Mouse (Mus musculus): ENCODE measurements at regions not wholly inside any gene's neighbourhood (a gene's known extent, or its start where the extent isn't known, plus 50 kb on each side); places are given as distances from the start of the nearest gene placed in this dataset.
"Not testable (repeated sequence)": the region's sequence is repeated elsewhere in the genome, so short reads cannot be mapped to it uniquely, and the experiment has no call there.

GRCm38 (mm10) chr17:52351293-52351692 lies 251.2 kb upstream of the Kcnh8 start:
- DNase-seq (ENCODE audit: low spot score in 2 of 2): peak; percentile 21 to 62

GRCm38 (mm10) chr17:52350696-52351095 lies 251.8 kb upstream of the Kcnh8 start:
- no peak for DNase-seq (ENCODE audit: low spot score in 2 of 2)

GRCm38 (mm10) chr17:52349872-52350271 lies 252.6 kb upstream of the Kcnh8 start:
- no peak for DNase-seq (ENCODE audit: low spot score in 2 of 2)

GRCm38 (mm10) chr17:52348481-52349083 lies 253.9 kb upstream of the Kcnh8 start:
- peak in 1 of 2 experiments; percentile 38 for DNase-seq (ENCODE audit: low spot score in 2 of 2)

- no peak for DNase-seq (ENCODE audit: low spot score in 2 of 2)
Measured at GRCm38 (mm10) chr17:52320586-52320985, 281.9 kb upstream of the Kcnh8 start.

GRCm38 (mm10) chr17:52316976-52317375 lies 285.5 kb upstream of the Kcnh8 start:
- DNase-seq (ENCODE audit: low spot score in 2 of 2): no peak

GRCm38 (mm10) chr17:52315879-52316278 lies 286.6 kb upstream of the Kcnh8 start:
- DNase-seq (ENCODE audit: low spot score in 2 of 2): no peak

GRCm38 (mm10) chr17:52315456-52315855 lies 287.1 kb upstream of the Kcnh8 start:
- not testable (repeated sequence) for DNase-seq (ENCODE audit: low spot score in 2 of 2)

GRCm38 (mm10) chr17:52312043-52312442 lies 290.5 kb upstream of the Kcnh8 start:
- DNase-seq (ENCODE audit: low spot score in 2 of 2): no peak

- DNase-seq (ENCODE audit: low spot score in 2 of 2): no peak
Measured at GRCm38 (mm10) chr17:52308789-52309188, 293.7 kb upstream of the Kcnh8 start.

- DNase-seq (ENCODE audit: low spot score in 2 of 2): no peak
Measured at GRCm38 (mm10) chr17:52304133-52304532, 298.4 kb upstream of the Kcnh8 start.

- no peak for DNase-seq (ENCODE audit: low spot score in 2 of 2)
Measured at GRCm38 (mm10) chr17:52303320-52303719, 299.2 kb upstream of the Kcnh8 start.

GRCm38 (mm10) chr17:52299769-52300168 lies 302.7 kb upstream of the Kcnh8 start:
- no peak for DNase-seq (ENCODE audit: low spot score in 2 of 2)

- DNase-seq (ENCODE audit: low spot score in 2 of 2): no peak
Measured at GRCm38 (mm10) chr17:52285392-52285791, 317.1 kb upstream of the Kcnh8 start.

GRCm38 (mm10) chr17:52282264-52282663 lies 320.2 kb upstream of the Kcnh8 start:
- DNase-seq (ENCODE audit: low spot score in 2 of 2): no peak

GRCm38 (mm10) chr17:52278523-52278922 lies 324.0 kb upstream of the Kcnh8 start:
- no peak for DNase-seq (ENCODE audit: low spot score in 2 of 2)

- no peak for DNase-seq (ENCODE audit: low spot score in 2 of 2)
Measured at GRCm38 (mm10) chr17:52268792-52269191, 333.7 kb upstream of the Kcnh8 start.

- DNase-seq (ENCODE audit: low spot score in 2 of 2): no peak
Measured at GRCm38 (mm10) chr17:52251284-52251683, 351.2 kb upstream of the Kcnh8 start.

- DNase-seq (ENCODE audit: low spot score in 2 of 2): no peak
Measured at GRCm38 (mm10) chr17:52225584-52225983, 376.9 kb upstream of the Kcnh8 start.

- DNase-seq (ENCODE audit: low spot score in 2 of 2): peak in 1 of 2 experiments; percentile 2
Measured at GRCm38 (mm10) chr17:52220422-52220821, 382.1 kb upstream of the Kcnh8 start.

- no peak for DNase-seq (ENCODE audit: low spot score in 2 of 2)
Measured at GRCm38 (mm10) chr17:52217411-52217810, 384.3 kb upstream of the Satb1 start.

GRCm38 (mm10) chr17:52212944-52213343 lies 379.9 kb upstream of the Satb1 start:
- DNase-seq (ENCODE audit: low spot score in 2 of 2): no peak

- peak in 1 of 2 experiments; percentile 24 for DNase-seq (ENCODE audit: low spot score in 2 of 2)
Measured at GRCm38 (mm10) chr17:52210483-52210882, 377.4 kb upstream of the Satb1 start.

- DNase-seq (ENCODE audit: low spot score in 2 of 2): no peak
Measured at GRCm38 (mm10) chr17:52197731-52198130, 364.6 kb upstream of the Satb1 start.
